Mouse (Mus musculus): ENCODE data around the gene Dnajc25.

The Dnajc25 gene

GRCm38 (mm10) chr4:58997081-58997480 lies 2.2 kb downstream of the Dnajc25 start:
- no peak for TF ChIP-seq GATA4 (IDR thresholded peaks at IDR 0.05; ENCODE audit: insufficient replicate concordance, low read length)

GRCm38 (mm10) chr4:58998688-58999087 lies 3.8 kb downstream of the Dnajc25 start:
- no peak for TF ChIP-seq GATA4 (IDR thresholded peaks at IDR 0.05; ENCODE audit: insufficient replicate concordance, low read length)

GRCm38 (mm10) chr4:58999686-59000085 lies 4.8 kb downstream of the Dnajc25 start:
- no peak for TF ChIP-seq GATA4 (IDR thresholded peaks at IDR 0.05; ENCODE audit: insufficient replicate concordance, low read length)

DNA sequence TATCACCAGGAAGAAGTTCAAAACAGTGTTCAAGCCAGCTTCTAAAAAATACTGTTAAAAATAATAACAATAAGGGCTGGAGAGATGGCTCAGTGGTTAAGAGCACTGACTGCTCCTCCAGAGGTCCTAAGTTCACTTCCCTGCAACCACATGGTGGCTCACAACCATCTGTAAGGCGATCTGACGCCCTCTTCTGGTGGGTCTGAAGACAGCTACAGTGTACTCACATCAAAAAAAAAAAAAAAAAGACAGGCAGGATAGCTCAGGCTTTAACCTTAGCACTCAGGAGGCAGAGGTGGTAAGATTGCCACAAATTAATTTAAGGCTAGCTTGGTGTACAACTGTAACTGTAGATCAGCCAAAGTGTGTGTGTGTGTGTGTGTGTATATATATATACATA lies 5.8 kb downstream of the Dnajc25 start:
- no peak for TF ChIP-seq GATA4 (IDR thresholded peaks at IDR 0.05; ENCODE audit: insufficient replicate concordance, low read length)

GRCm38 (mm10) chr4:59002948-59003805 lies 8.3 kb downstream of the Dnajc25 start, which contains the start of gene Gm20503:
TSS of gene Gm20503 (plus strand) at chr4:59003210.
- no peak for TF ChIP-seq GATA4 (IDR thresholded peaks at IDR 0.05; ENCODE audit: insufficient replicate concordance, low read length)

DNA sequence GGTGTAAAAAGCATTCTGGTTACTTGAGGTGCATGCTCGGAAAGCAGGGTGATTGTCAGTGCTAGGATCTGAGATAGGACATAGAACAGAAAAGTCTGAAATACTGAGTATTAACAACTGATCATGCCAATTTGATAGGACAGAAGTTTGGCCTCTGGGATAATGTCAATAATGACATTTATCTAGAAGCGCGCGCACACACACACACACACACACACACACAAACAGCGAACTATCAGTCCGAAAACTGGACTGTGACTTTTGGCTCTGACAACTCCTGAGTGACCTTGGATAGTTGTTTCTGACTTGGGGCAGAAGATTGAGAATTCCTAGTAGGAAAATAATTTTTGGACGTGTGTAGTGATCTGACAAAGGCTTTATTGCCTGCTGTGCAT lies 8.9 kb downstream of the Dnajc25 start:
- TF ChIP-seq GATA4 (IDR thresholded peaks at IDR 0.05; ENCODE audit: insufficient replicate concordance, low read length), result peak; percentile 83

DNA sequence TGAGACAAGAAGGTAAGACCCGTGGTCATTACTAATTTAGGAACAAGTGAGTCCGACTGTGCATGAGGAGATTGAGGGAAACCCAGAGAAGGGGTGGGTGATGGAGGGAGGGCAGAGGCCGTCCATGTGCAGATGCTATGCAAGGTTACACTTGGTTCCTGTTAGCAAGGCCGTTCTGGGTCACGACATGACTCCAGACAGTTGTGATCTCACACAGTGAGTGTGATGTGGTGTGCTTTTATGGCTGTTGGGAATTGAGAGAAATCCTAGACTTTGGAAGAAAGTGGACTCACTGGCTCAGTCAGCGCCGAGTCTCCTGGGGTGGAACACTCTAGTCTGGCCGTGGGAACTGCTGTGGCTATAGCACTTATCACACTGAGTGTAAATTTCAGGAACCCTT lies 11.3 kb downstream of the Dnajc25 start:
- no peak for TF ChIP-seq GATA4 (IDR thresholded peaks at IDR 0.05; ENCODE audit: insufficient replicate concordance, low read length)

DNA sequence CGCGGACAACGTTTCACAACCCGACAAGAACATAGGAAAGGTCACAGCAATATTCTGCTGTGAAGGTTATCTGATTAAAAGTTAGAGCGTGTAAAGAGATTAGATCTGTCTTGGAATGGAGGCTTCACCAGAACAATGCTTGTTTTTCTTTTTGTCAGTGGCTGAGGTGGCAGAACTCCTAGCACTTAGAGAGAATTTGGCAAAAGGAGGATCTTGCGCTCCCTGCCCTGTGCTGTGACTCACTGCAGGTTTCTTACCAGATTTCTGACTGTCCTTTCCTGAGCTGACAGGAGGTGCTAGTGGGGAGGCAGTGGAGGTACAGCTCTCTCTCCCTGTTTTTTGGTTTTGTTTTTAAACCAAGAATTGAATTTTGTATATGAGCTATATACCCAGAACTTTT lies 12.2 kb downstream of the Dnajc25 start:
- no peak for TF ChIP-seq GATA4 (IDR thresholded peaks at IDR 0.05; ENCODE audit: insufficient replicate concordance, low read length)

- TF ChIP-seq GATA4 (IDR thresholded peaks at IDR 0.05; ENCODE audit: insufficient replicate concordance, low read length), result no peak
Measured at GRCm38 (mm10) chr4:59007974-59008373, 13.1 kb downstream of the Dnajc25 start.

GRCm38 (mm10) chr4:59009186-59009585 lies 14.3 kb downstream of the Dnajc25 start:
- no peak for TF ChIP-seq GATA4 (IDR thresholded peaks at IDR 0.05; ENCODE audit: insufficient replicate concordance, low read length)

DNA sequence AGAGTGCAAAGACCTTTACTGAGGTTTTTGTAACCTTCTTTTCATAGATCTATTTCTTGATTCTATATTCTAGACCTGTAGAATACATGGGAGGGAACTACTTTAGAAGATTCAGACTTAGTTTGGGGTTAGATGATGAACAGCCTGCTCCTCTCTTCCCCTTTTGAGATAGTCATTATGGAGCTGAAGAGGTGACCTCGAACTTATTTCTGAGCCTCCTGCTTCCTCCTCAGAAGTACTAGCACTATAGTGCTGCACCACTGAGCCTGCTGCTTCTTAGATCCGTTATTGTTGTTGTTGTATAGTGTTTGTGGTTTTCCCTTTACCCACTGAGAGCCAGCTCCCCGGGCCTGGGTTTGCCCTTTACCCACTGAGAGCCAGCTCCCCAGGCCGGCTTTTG lies 14.8 kb downstream of the Dnajc25 start:
- no peak for TF ChIP-seq GATA4 (IDR thresholded peaks at IDR 0.05; ENCODE audit: insufficient replicate concordance, low read length)

DNA sequence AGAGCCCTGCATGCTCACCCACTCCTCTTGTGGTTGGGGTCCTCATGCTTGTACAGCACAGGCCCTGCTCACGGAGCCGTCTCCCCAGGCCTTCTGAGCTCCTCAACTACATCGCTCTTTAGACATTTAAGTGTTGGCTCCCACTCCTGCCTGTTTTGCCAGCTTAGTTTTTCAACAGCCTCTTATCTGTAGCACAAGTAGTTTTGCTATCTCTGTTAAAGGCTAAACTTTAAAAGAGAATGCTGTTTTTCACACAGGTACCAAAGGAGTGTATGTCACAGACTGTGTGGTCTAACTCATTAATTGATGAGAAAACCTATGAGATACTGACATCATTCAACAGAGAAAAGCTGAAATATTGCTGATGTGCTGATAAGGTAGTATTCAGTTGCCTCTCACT lies 16.6 kb downstream of the Dnajc25 start:
- TF ChIP-seq GATA4 (IDR thresholded peaks at IDR 0.05; ENCODE audit: insufficient replicate concordance, low read length), result no peak

GRCm38 (mm10) chr4:59015181-59015580 lies 20.3 kb downstream of the Dnajc25 start:
- TF ChIP-seq GATA4 (IDR thresholded peaks at IDR 0.05; ENCODE audit: insufficient replicate concordance, low read length), result no peak

DNA sequence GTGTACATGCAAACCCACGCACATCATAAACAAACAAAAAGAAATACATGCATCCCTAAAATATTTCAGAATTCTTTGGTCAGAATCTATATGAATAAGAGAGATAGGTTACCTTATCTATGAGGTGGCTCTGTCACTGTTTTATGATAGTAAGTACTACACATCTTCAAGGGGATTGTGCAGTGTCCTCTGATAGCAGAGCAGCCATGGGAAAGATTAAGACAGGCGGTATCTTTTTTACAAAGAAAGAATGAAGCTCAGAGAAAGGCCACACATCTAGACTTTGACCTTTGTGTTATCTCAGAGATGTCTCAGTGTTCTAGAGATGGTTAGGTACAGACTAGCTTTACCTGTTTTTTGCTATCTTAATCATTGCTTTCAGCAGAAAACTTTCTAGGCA lies 22.1 kb downstream of the Dnajc25 start:
- no peak for TF ChIP-seq GATA4 (IDR thresholded peaks at IDR 0.05; ENCODE audit: insufficient replicate concordance, low read length)

- no peak for TF ChIP-seq GATA4 (IDR thresholded peaks at IDR 0.05; ENCODE audit: insufficient replicate concordance, low read length)
Measured at GRCm38 (mm10) chr4:59034325-59034917, 39.6 kb downstream of the Dnajc25 start.
